Mouse (Mus musculus) forebrain, embryonic 14.5 days (tissue): Measurements from ENCODE around the gene Tmem129. TPM values are rescaled to one million over a fixed set of nuclear protein-coding genes. Genes with fewer than 3 reads are reported as not detected.

Experiments used
- polyA plus RNA-seq: library from polyadenylated mRNA; unstranded; fragments of >200 nt; fragmentation: Nextera tagmentation; extraction: Ambion mirVana; gene quantifications from 2 replicates; pipeline ENCODE4 v1.2.1, GENCODE M21; 2014

The Tmem129 gene
- polyA plus RNA-seq, 1 experiment from 2014 or later = 39.5 TPM

Other genes with a start within 250 kb of the Tmem129 start
- not detected in 2 replicates for gene Nkx1-1, start 224.4 kb downstream of the Tmem129 start, polyA plus RNA-seq
- gene Fam53a, start 28.8 kb downstream of the Tmem129 start, polyA plus RNA-seq = 46.3 and 46.9 TPM in 2 replicates
- gene Gm9903, start 28.5 kb downstream of the Tmem129 start, polyA plus RNA-seq = 0.45 and 0.48 TPM in 2 replicates
- gene Slbp, start 5.8 kb downstream of the Tmem129 start, polyA plus RNA-seq = 154 and 159 TPM in 2 replicates
- 94.5 and 98.2 TPM in 2 replicates for gene Tacc3, start 288 bp downstream of the Tmem129 start, polyA plus RNA-seq
- gene Fgfr3, start 63.3 kb upstream of the Tmem129 start, polyA plus RNA-seq = 27.5 and 30.8 TPM in 2 replicates
- gene Letm1, start 124.4 kb upstream of the Tmem129 start, polyA plus RNA-seq = 50.4 and 56.2 TPM in 2 replicates
- 78.7 and 86.6 TPM in 2 replicates for gene Nsd2, start 162.3 kb upstream of the Tmem129 start, polyA plus RNA-seq